Mouse (Mus musculus) heart, postnatal 25 days (tissue): ENCODE measurements around the gene Lama1. TPM values are rescaled to one million over a fixed set of nuclear protein-coding genes. Genes with fewer than 3 reads are reported as not detected.
"Not testable (repeated sequence)": the region's sequence is repeated elsewhere in the genome, so short reads cannot be mapped to it uniquely, and the experiment has no call there.

Experiments
- DNase-seq: peaks from one replicate; pipeline ENCODE4 v3.0.0; 2022; ENCODE audit warnings: low spot score
- intact Hi-C: fragments of 180-260 bp; cut with DNase I; formaldehyde crosslinking; loops from one replicate; pipeline ENCODE4 v1.15.1; 2025
- total RNA-seq, 2 experiments: library from RNA; stranded (reverse); gene quantifications; 2 replicates each; pipeline ENCODE4 v1.2.3; 2021

Gene Lama1
- total RNA-seq, 2 experiments from 2014 or later = 0.78 to 1.1 TPM

GRCm38 (mm10) chr17:67827431-67827830 lies 130.4 kb downstream of the Lama1 start:
- DNase-seq = no peak
- intact Hi-C loops = no loop called here

DNA sequence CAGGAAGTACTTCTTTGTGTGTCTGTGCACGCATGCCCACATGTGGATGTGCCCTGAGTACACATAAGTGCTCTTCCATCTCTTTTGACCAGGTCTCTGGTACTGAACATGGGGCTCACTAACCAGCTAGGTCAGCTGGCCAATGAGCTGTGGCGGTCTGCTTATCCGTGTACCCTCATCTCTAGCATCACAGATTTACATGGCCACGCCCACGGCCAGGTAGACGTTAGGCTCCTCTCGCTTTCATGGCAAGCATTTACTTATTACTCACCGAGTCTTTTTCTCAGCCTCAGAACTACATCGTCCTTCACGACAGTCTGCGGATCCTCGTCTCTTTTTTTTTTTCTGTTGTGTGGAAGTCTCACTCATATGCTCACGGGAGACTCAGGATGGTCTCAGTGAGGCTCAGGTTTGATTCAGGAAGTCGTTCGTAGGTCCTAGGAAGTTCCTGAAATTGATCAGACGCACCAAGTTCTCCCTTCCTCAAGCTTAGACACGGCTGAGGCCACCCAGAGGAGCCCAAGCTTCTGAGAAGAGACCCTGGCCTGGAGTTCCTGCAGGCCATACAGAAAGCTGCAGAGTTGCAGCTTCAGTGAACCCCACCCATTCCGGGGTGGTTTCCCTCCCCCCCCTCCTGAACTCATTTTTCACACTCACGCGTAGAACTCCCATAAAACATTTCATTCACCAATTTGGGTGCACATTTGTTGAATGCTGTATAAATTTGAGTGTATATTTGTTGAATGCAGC lies 139.3 kb downstream of the Lama1 start:
- DNase-seq = no peak
- intact Hi-C loops = loop anchor here (5.0 to 10.0 kb wide), 3 partner anchors 59 to 1262 kb away; no protein-coding TSS in a partner anchor

DNA sequence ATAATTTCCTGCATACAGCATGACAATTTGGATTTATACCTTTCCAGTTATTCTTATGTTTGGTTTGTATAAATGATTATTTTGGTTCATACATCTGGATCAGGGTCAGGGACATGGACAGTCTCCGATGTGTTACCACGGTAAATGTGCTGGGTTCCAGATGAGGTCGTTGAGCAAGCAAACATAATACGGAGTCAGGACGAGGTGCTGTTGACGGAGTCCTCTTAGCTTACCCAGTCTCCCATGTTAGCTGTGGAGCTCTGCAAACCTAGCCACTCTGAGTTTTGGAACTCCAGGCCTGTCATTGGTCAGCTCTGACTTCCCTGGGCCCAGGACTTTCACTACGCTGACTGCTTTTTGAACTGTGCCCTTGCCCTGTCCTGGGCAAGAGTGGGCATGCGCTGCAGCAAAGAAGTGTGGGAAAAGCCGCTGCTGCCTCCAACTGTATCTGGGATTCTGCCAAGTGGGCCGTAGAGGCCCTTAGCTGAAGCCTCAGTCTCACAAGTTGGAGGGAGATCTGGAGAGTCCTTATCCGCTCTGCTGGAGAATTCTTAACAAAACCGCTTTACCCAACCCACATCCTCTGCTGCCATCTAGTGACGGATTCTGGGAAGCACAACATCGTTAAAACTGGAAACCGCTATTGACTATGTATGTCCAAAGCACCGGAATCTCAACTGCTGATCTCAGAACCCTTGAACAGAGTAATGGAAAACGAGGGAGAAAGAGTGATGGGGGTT lies 140.5 kb downstream of the Lama1 start:
- peak; percentile 9 for DNase-seq
- intact Hi-C loops = loop anchor here (5.0 to 10.0 kb wide), 3 partner anchors 60 to 1263 kb away; no protein-coding TSS in a partner anchor

DNA sequence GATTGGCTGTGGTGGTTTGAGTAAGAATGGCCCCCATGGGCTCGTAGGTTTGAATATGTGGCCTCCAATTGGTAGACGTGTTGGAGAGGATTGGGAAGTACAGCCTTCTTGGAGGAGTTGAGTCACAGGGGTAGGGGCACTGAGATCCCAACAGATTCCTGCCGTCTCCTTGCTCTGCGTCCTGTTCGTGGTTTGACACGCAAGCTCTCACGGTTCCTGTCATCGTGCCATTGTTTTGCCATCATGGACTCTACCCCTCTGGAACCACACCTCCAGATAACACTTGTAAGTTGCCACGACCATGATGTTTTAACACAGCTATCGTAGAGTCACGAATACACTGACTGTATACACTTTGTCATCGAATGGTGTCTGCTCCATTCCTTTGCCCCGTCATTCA lies 141.9 kb downstream of the Lama1 start:
- DNase-seq = no peak
- intact Hi-C loops = loop anchor here (5.0 to 10.0 kb wide), 3 partner anchors 62 to 1264 kb away; no protein-coding TSS in a partner anchor

DNA sequence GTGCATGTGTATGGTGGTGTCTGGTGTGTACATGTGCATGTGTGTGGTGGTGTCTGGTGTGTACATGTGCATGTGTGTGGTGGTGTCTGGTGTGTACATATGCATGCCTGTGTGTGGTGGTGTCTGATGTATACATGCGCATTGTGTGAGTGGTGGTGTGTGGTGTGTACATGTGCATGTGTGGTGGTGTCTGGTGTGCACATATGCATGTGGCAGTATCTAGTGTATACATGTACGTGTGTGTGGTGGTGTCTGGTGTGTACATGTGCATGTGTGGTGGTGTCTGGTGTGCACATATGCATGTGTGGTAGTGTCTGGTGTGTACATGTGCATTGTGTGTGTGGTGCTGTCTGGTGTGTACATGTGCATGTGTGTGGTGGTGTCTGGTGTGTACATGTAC lies 144.4 kb downstream of the Lama1 start:
- DNase-seq, intact Hi-C loops: not testable (repeated sequence)

DNA sequence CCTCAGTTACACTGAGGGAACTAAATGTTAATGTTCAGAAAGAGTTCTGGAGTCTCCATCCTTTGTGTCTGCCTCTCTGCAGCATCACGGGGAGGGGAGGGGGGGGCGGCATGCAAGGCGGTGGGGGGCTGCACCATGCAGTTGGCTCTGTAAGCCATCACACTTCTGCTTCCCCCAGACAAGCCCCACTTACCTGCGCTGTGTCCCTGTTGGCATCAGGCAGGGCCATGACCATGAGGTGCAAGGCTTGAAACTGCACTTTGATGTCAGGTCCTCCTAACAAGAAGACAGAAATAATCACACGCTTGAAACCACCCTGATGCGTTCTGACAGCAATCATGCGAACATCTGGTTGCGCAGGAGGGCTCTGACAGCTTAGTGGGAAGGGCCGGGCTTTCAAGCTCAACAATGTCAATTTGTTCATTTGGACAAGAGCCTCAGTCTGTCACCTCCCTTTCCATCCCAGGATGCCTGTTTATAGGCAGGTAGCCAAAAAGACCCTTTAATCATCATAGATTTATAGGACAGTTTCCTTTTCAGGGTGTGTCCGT lies 164.1 kb downstream of the Lama1 start:
- intact Hi-C loops = no loop called here
- no peak for DNase-seq

DNA sequence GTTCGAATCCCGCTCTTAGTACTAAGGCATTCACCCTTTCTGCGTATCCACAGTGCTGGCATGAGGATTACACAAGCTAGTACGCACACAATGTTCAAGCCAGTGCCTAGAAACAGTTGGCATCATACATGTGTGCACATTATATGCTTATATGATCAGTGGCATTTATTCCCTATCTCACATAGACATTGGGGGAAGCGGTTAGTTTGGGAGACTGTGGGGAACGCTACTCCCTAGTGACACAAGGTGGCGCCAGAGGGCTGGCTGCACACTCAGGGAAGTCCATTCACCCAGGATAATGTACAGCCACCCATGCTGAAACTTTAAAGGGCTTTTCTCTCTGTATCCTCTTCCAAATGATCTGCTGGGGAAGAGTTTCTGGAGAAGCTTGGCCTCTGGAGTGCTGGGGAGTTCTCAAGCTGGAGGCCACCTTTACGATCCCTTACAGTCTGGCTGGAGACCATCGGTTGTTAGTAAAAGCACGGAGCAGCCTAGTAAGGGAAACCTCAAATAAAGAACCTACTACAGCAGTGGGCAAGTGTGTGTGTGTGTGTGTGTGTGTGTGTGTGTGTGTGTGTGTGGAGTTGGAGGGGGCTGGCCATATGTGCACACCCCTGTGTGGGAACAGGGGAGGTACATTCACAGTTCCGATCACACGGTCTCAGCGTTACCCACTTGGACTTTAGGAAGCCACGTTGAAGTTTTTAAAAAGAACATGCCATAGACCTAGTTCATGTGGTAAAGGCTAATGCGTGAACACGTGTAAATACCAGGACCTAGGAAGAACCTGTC lies 164.9 kb downstream of the Lama1 start:
- no peak for DNase-seq
- intact Hi-C loops = loop anchor here (1.0 kb wide), 1 partner anchor 304 kb away; no protein-coding TSS in a partner anchor

DNA sequence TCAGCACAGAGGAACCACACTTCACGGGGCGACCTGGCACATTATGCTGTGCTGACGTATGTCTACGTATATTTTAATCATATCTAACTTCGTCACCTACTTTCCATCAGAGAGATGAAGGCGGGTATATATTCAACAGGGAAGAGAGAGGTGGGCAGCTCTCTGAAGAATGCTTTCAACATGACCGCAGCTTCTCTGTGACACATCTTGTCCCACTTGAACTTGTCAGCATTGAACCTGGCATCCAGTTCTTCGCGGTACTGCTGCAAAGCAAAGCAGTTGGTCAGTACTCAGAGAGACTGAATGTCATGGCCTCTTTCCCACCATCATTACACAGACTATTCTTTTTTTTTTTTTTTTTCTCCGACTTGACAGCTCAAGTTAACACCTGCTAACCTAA lies 167.3 kb downstream of the Lama1 start:
- no peak for DNase-seq

DNA sequence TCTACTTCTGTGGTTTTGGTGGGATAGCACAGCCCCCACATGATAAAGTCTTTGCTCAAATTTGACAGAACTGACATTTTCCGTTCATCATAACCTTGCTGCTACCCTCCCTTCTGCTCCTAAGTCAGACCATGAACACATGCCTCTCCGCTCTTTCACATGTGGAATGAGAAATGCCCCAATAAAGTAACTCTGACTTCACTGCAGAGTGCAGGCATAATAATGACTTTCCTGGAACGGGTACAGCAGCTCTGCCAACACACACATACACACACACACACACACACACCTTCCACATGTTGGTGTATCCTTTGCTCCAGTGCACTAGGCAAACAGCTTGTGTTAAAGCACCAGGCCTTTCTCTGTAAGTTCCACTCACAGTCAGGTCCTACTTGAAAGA lies 167.9 kb downstream of the Lama1 start:
- DNase-seq = no peak
- intact Hi-C loops = no loop called here

More for the DNA sequence above, 167.3 kb downstream of the Lama1 start:
- intact Hi-C loops = no loop called here

GRCm38 (mm10) chr17:67866026-67866425 lies 169.0 kb downstream of the Lama1 start:
- intact Hi-C loops = no loop called here

GRCm38 (mm10) chr17:67866541-67867241 lies 169.6 kb downstream of the Lama1 start:
- intact Hi-C loops = no loop called here

More at GRCm38 (mm10) chr17:67866026-67866425, 169.0 kb downstream of the Lama1 start:
- DNase-seq = no peak

GRCm38 (mm10) chr17:67869731-67870601 lies 172.9 kb downstream of the Lama1 start:
- intact Hi-C loops = loop anchor here (5.0 kb wide), 1 partner anchor 37 kb away; no protein-coding TSS in a partner anchor

More at GRCm38 (mm10) chr17:67866541-67867241, 169.6 kb downstream of the Lama1 start:
- no peak for DNase-seq

More at GRCm38 (mm10) chr17:67869731-67870601, 172.9 kb downstream of the Lama1 start:
- DNase-seq = no peak

Other genes with a start within 250 kb of the Lama1 start
- gene Lrrc30, start 64.5 kb upstream of the Lama1 start, total RNA-seq = under 1 TPM; 0.29 to 0.53 TPM